6 mouse cellular contexts compared by ENCODE assay signal in genomic region chr5:30035862-30036261, GRCm38 (mm10). TPM values are rescaled to one million over a fixed set of nuclear protein-coding genes. Genes with fewer than 3 reads are reported as not detected.
"Had no signal": no experiment of that assay in that cellular context is flagged by ENCODE, and none has a peak within 500 bp of the region (broad histone marks: within the 10 kb centered on the region; RNA-seq: fewer than 3 reads in every experiment).

No protein-coding gene starts in this region.

RNA-seq across cellular contexts. Expression of gene Il6, which starts 22.9 kb away (rescaled TPM):
- polyA plus RNA-seq: neural tube, embryonic 14.5 days; neural tube, embryonic 15.5 days; small intestine, adult 2 months; spleen, adult 2 months; stomach, embryonic 14.5 days; testis, adult 2 months had no signal
